Mouse (Mus musculus): ENCODE data around the gene Igsf23. TPM values are rescaled to one million over a fixed set of nuclear protein-coding genes. Genes with fewer than 3 reads are reported as not detected.
A peak's percentile ranks its signal among the peaks of the same experiment; 100 is the strongest.

Igsf23 gene
- polyA plus RNA-seq, 1 experiment from 2014 or later, result not detected

DNA sequence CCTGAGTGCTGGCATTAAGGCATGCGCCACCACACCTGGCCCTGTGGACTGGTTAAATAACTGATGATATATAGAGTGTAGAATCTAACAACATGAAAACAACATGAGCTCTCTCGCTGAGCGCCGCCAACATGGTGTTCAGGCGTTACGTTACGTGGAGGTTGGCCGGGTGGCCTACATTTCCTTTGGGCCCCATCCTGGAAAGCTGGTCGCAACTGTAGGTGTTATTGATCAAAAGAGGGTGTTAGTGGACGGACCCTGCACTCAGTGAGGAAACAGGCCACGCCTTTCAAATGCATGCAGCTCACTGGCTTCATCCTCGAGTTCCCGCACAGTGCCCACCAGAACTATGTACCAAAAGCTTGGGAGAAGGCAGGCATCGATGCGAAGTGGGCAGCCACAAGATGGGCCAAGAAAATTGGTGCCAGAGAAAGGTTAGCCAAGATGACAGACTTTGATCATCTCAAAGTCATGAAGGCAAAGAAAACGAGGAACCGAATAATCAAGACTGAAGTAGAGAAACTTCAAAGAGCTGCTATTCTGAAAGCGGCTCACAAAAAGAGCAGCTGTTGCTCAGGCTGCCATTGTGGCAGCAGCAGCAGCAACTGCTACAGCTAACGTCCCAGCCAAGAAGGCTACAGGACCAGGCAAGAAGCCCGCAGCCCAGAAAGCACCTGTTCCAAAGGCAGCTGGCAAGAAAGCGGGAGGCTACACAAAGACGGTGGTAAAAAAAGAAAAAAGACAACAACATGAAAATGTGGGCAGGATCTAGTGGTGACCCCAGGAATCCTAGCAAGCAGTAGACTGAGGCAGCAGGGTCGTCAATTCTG, 38.6 kb downstream of the Igsf23 start:
- no peaks in the 10 kb centered on the region for H3K27me3 ChIP-seq
- H3K4me3 ChIP-seq, result no peak overlapping the region
- ATAC-seq (replicated peaks), result no peak
- H3K9ac ChIP-seq (replicated peaks), result no peak overlapping the region
- H3K9me3 ChIP-seq, result no peaks in the 10 kb centered on the region
- H3K4me1 ChIP-seq, result no peaks in the 10 kb centered on the region
- no peak overlapping the region for H3K4me2 ChIP-seq (replicated peaks)
- peaks cover 14% of the 10 kb centered on the region for H3K36me3 ChIP-seq
- 78% methylated on average over 23 of the region's 23 CpGs for WGBS
- no peak overlapping the region for H3K27ac ChIP-seq (replicated peaks)

DNA sequence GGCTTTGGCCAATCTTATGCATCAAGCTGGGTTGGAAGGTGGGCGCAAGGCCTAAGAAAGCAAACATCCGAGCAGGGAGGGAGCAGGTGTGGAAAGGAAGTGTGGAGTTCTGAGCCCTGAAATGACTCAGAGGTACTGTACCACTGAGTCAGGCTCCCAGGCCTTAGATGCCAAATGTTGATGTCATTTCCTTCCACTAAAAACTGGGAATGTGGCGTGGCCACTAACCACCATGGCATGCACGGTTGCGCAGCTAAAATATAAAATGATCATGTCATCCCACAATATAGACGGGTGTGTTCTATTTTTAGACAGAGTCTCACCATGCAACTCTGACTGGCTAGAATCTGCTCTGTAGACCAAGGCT, 39.3 kb downstream of the Igsf23 start:
- H3K9ac ChIP-seq (replicated peaks), result no peak overlapping the region
- 91% methylated on average over 6 of the region's 6 CpGs for WGBS

DNA sequence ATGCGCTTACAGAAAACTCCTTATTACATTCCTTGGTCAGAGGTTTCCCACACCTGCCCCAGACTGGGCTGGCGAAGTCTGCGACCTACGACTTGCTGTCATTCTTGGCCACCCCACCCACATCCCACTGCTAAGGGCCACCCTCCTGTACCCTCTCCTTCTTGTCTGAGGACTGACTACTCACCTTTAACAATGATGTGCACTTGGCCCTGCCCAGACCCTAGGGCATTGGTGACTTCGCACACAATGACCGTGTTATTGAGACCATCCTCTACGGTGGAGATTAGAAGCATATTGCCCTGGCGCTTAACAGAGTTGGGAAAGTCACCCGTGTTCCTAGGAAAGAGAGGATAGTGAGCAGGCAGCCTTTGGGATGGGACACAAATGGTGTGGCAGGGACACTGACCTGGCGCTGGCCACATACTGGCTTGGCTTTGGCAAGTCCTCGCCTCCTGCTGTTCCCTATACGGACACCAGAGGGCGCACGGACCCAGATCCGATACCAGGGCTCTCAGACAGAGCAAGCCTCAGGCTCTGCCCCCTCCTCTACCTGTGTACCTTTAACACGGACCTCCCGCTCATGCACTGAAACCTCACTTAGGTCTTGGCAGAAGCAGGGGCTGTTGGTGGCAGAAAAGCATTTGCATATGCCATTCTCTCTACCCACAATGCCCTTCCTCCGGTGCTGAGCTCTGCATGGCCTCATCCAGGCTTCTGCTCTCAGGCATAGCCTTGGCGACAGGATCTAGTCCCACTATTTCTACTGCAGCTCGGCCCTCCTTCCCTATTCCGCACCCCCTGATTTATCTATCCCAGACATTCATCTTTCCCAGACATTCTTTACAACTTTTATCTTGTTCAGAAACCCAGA, 39.9 kb downstream of the Igsf23 start:
- ATAC-seq (replicated peaks), result peak; percentile 73; the same call in 1 of the 2 replicates
- H3K27ac ChIP-seq (replicated peaks), result no peak overlapping the region
- H3K4me3 ChIP-seq, result no peak overlapping the region
- H3K9ac ChIP-seq (replicated peaks), result no peak overlapping the region
- H3K4me1 ChIP-seq, result no peaks in the 10 kb centered on the region
- no peaks in the 10 kb centered on the region for H3K27me3 ChIP-seq
- no peak overlapping the region for H3K4me2 ChIP-seq (replicated peaks)
- peaks cover 12% of the 10 kb centered on the region; the same call in 1 of the 2 replicates for H3K36me3 ChIP-seq
- H3K9me3 ChIP-seq, result no peaks in the 10 kb centered on the region
- WGBS, result 49% methylated on average over 21 of the region's 21 CpGs

More for the DNA sequence above, 39.3 kb downstream of the Igsf23 start:
- no peaks in the 10 kb centered on the region for H3K9me3 ChIP-seq
- no peak overlapping the region for H3K27ac ChIP-seq (replicated peaks)
- H3K36me3 ChIP-seq, result peaks cover 15% of the 10 kb centered on the region
- H3K27me3 ChIP-seq, result no peaks in the 10 kb centered on the region
- ATAC-seq (replicated peaks), result no peak
- no peak overlapping the region for H3K4me2 ChIP-seq (replicated peaks)
- H3K4me1 ChIP-seq, result no peaks in the 10 kb centered on the region
- no peak overlapping the region for H3K4me3 ChIP-seq

DNA sequence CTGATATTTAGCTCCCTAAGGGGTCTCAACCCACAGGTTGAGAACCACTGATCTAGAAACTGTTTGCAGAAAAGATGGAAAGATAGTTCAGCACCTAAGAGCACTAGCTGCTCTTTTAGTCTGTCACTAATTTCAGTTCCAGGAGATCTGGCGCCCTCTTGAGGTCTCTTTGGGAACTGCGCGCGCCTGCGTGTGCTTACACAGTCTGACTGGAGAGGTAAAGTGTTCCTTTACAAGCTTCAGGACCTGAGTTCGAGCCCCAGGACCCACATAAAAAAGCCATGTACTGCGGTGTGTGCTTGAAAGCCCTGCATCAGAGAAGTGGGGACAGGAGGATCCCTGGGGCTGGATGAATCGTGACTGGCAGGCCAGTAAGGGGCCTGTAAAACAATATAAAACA, 60.7 kb downstream of the Igsf23 start:
- Histone ChIP-seq H3K4me1 (no peaks in the 10 kb centered on the region), H3K9me3 (no peaks in the 10 kb centered on the region), H3K36me3 (no peaks in the 10 kb centered on the region), H3K9ac (replicated peaks) (no peak overlapping the region), H3K4me2 (replicated peaks) (no peak overlapping the region), H3K4me3 (no peak overlapping the region), H3K27ac (replicated peaks) (no peak overlapping the region), H3K27me3 (no peaks in the 10 kb centered on the region)
- 53% methylated on average over 8 of the region's 8 CpGs for WGBS
- no peak for ATAC-seq (replicated peaks)

DNA sequence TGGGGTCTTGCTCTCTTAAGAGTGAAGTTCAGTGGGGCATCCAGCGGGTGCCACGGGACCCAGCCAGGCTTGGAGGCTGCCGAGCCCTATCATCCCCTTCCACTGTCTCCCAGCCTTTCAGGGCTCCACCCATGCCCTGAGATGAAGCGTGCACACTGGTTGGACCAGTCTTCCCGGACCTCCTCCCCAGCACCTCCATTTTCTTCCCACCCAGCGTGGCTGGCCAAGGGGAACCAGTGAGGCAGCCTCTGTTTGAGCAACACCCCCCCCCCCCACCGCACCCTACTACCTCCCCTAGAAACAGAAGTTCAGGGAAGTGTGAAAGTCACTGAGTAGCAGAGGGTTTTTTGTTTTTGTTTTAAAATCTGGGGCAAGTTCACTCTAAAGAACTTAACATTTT, 62.7 kb downstream of the Igsf23 start, which contains the start of gene Ceacam19:
Gene Ceacam19 (minus strand): TSS at position 117 of the 400 bp plus-strand sequence.
- H3K4me2 ChIP-seq (replicated peaks), result no peak within 1 kb of the TSS
- WGBS, result 77% methylated on average over 7 of the region's 7 CpGs
- no peaks in the 10 kb centered on the region for H3K36me3 ChIP-seq
- H3K9me3 ChIP-seq, result no peaks in the 10 kb centered on the region
- no peak for ATAC-seq (replicated peaks)
- no peak within 1 kb of the TSS for H3K27ac ChIP-seq (replicated peaks)
- H3K27me3 ChIP-seq, result no peaks in the 10 kb centered on the region
- H3K4me3 ChIP-seq, result no peak within 1 kb of the TSS
- H3K4me1 ChIP-seq, result no peaks in the 10 kb centered on the region
- H3K9ac ChIP-seq (replicated peaks), result no peak within 1 kb of the TSS

Other genes starting within 250 kb of the Igsf23 start
- gene Tomm40, start 235.3 kb downstream of the Igsf23 start, polyA plus RNA-seq (2015; fragmentation: Nextera tagmentation; extraction: Ambion mirVana), result 137 and 147 TPM in 2 replicates
- gene Nectin2, start 200.3 kb downstream of the Igsf23 start, polyA plus RNA-seq (2015; fragmentation: Nextera tagmentation; extraction: Ambion mirVana), result 42.6 and 45.3 TPM in 2 replicates
- 6.8 TPM in 2 replicates for gene Bcam, start 179.7 kb downstream of the Igsf23 start, polyA plus RNA-seq (2015; fragmentation: Nextera tagmentation; extraction: Ambion mirVana)
- gene Cblc, start 153.9 kb downstream of the Igsf23 start, polyA plus RNA-seq (2015; fragmentation: Nextera tagmentation; extraction: Ambion mirVana), result not detected in 2 replicates
- 1.0 and 1.3 TPM in 2 replicates for gene Bcl3, start 128.0 kb downstream of the Igsf23 start, polyA plus RNA-seq (2015; fragmentation: Nextera tagmentation; extraction: Ambion mirVana)
- gene Gm19345, start 98.8 kb downstream of the Igsf23 start, polyA plus RNA-seq (2015; fragmentation: Nextera tagmentation; extraction: Ambion mirVana), result 7.6 and 8.4 TPM in 2 replicates
- 0.43 and 0.50 TPM in 2 replicates for gene Ceacam16, start 89.5 kb downstream of the Igsf23 start, polyA plus RNA-seq (2015; fragmentation: Nextera tagmentation; extraction: Ambion mirVana)
- not detected in 2 replicates for gene Ceacam19, start 62.8 kb downstream of the Igsf23 start, polyA plus RNA-seq (2015; fragmentation: Nextera tagmentation; extraction: Ambion mirVana)
- 7.1 and 7.3 TPM in 2 replicates for gene Pvr, start 29.6 kb downstream of the Igsf23 start, polyA plus RNA-seq (2015; fragmentation: Nextera tagmentation; extraction: Ambion mirVana)
- not detected in 2 replicates for gene Ceacam20, start 14.7 kb upstream of the Igsf23 start, polyA plus RNA-seq (2015; fragmentation: Nextera tagmentation; extraction: Ambion mirVana)
- gene Nlrp9b, start 40.7 kb upstream of the Igsf23 start, polyA plus RNA-seq (2015; fragmentation: Nextera tagmentation; extraction: Ambion mirVana), result not detected in 2 replicates
- not detected in 2 replicates for gene Vmn1r91, start 148.9 kb upstream of the Igsf23 start, polyA plus RNA-seq (2015; fragmentation: Nextera tagmentation; extraction: Ambion mirVana)
- not detected in 2 replicates for gene Gm16442, start 171.8 kb upstream of the Igsf23 start, polyA plus RNA-seq (2015; fragmentation: Nextera tagmentation; extraction: Ambion mirVana)
- gene Vmn1r93, start 188.3 kb upstream of the Igsf23 start, polyA plus RNA-seq (2015; fragmentation: Nextera tagmentation; extraction: Ambion mirVana), result not detected in 2 replicates
- not detected in 2 replicates for gene Vmn1r94, start 217.6 kb upstream of the Igsf23 start, polyA plus RNA-seq (2015; fragmentation: Nextera tagmentation; extraction: Ambion mirVana)
- gene Vmn1r95, start 243.0 kb upstream of the Igsf23 start, polyA plus RNA-seq (2015; fragmentation: Nextera tagmentation; extraction: Ambion mirVana), result not detected in 2 replicates